Mouse (Mus musculus): Measurements from ENCODE around the gene Lias. TPM values are rescaled to one million over a fixed set of nuclear protein-coding genes. Genes with fewer than 3 reads are reported as not detected.

Gene Lias
- total RNA-seq, 2 experiments from 2014 or later: 35.4 to 36.1 TPM

Other genes with a start within 250 kb of the Lias start
- 10 to 100 TPM; 19.7 to 20.1 TPM for gene Wdr19, start 191.8 kb upstream of the Lias start, total RNA-seq (2021)
- 10 to 100 TPM; 27.0 to 29.6 TPM for gene Rfc1, start 55.8 kb upstream of the Lias start, total RNA-seq (2021)
- gene Klb, start 43.2 kb upstream of the Lias start, total RNA-seq (2021): under 1 TPM; 0.29 to 0.47 TPM
- gene Rpl9, start 53 bp upstream of the Lias start, total RNA-seq (2021): 100 to 1,000 TPM; 562 to 565 TPM
- 10 to 100 TPM; 24.8 to 25.7 TPM for gene Ugdh, start 44.5 kb downstream of the Lias start, total RNA-seq (2021)
- 1 to 10 TPM in 1 of 2 experiments, not detected in 1; 3.4 TPM for gene Gm43552, start 101.3 kb downstream of the Lias start, total RNA-seq (2021)
- gene Smim14, start 145.7 kb downstream of the Lias start, total RNA-seq (2021): 100 to 1,000 TPM; 147 to 161 TPM
- gene Ube2k, start 145.7 kb downstream of the Lias start, total RNA-seq (2021): 100 to 1,000 TPM; 122 to 132 TPM

Measured in left cerebral cortex, postnatal 14 days (tissue).